Mouse (Mus musculus) cerebellum, adult 18-20 months (tissue): ENCODE measurements around the gene Tfb2m.

Source experiments
- DNase-seq, 2 experiments: peaks; one replicate each; pipeline ENCODE4 v3.0.0; 2021

The Tfb2m gene

DNA sequence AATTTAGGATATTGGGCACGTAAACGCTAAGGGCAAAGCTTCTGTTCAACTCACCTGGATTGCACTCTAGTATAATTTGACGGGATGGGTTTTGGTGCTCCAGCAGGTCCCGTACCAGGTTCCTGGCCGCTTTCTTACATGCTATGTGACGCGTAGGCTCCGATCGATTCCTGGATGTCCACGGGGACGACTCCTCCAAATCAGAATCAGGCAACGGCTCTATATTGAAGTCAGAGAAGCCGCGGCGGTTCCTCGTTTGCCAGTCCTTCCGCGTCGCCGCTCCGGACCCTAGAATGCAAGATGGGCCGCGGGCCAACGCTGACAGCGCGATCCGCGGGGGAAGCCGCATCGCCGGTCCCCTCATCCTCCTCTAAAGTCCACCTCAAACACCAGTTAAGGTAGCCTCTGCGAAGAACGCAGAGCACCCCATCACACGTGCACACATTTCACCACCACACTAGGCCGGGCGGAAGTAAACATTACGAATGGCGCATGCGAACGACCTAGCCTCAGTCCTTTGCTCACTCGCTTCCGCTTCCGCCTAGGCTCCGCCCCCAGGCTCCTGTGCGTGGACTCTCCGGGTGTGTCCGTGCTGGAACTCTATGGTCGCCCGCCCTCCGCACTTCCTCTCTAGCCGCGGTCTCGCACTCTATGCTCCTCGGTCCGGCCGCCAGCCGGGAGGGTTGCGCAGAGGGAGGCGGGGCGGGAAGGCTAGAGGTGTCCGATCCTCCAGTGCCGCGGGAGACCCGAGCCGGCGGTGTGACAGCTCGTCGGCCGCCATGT is at the start of gene Tfb2m, which contains the start of gene Cnst:
Gene Tfb2m, minus strand, starts transcription at position 500 of the 783 bp plus-strand sequence.
Gene Cnst, plus strand, starts transcription at position 603 of the 783 bp plus-strand sequence.
- peak; percentile 99 for DNase-seq

DNA sequence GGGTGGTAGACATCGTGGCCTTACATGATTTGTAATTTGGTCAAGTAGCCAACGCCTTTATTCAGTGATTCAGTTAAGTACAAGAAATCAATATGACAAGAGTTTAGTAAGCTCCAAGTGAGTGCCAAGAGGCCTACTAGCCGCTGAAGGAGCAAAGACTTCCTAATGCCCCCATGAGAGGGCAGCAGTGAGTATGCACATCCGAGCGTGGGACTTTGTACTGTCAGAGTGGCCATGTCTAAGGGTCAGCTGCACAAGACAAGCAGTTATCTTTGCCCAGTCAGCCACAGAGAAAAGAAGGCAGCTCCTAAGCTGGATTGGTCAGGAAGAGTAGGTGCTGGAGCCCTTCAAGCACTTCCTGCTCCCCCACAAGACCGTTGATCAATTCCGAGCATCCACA is 46.9 kb upstream of the Tfb2m start:
- peak in 1 of 2 experiments; percentile 41 for DNase-seq

- no peak for DNase-seq
These were observed 46.1 kb upstream of the Tfb2m start for GRCm38 (mm10) chr1:179592143-179592542.

DNA sequence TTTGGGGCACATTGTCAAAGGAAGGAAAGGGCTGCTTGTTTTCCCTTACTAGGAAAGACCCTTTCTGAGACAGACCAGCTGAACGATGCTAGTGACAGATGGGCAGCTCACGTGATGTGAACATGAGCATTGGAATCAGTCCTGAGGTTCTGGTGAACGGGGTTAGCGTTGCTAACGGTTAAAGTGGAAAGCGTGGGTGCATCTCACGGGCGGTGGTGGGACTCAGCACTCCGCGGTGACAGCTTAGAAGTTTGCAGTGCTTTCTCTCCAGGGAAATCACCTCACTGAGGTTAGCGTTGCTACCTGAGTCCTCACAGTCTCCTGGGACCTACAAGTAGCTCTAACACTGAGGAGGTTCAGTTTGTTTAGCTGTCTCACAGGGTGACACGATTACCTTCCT is 45.6 kb upstream of the Tfb2m start:
- peak; percentile 65 for DNase-seq

GRCm38 (mm10) chr1:179588230-179588629 is 42.2 kb upstream of the Tfb2m start:
- peak; percentile 76 to 87 for DNase-seq

DNA sequence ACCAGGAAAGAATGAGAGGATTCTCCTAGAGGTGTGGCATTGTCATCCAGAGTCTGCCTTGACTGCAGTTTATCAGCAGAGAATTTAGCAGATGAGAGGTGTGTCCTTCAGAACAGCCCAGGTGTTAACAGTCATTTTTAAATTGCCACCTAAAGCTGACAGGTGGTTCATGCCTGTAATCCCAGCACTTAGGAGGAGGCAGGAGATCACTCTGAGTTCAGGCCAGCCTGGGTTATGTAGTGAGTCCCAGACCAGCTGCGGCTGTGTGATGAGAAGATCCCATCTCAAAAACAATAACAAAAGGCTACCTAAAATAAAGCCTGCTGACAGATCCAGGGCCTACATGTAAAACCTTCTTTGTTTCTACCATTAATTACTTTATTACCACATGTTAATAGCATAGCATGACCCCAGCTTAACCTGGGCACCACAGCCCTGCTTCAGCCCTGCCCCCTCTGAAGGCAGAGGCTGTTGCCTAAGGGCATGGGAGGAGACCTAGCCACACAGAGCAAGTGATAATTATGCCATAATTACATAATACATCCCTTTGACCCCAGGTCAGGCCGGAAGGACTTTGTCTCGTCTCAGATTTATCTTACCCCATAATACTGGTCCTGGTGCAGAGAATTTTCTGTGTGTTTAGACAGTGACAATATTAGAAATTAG is 40.5 kb upstream of the Tfb2m start:
- DNase-seq: no peak

- DNase-seq: no peak
These were observed 39.6 kb upstream of the Tfb2m start for GRCm38 (mm10) chr1:179585646-179586045.

- no peak for DNase-seq
These were observed 38.2 kb upstream of the Tfb2m start for GRCm38 (mm10) chr1:179584220-179584619.

DNA sequence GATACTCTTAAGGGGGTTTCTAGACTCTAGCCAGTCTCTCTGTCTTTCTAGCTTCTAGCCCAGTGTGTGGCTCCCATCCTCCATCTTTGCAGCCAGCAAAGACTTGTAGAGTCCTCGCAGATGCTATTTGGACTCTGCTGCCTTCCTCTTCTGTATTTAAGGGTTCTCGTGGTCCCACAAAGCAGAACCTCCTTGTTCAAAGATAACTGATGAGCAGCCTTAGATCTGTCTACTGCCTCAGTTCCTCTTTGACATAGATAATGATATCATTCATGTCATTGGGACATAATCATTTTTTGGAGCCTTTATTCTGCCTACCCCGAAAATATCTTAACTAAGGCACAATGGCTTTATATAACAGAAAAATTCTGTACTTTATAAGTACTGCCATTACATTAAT is 37.0 kb upstream of the Tfb2m start:
- no peak for DNase-seq

DNA sequence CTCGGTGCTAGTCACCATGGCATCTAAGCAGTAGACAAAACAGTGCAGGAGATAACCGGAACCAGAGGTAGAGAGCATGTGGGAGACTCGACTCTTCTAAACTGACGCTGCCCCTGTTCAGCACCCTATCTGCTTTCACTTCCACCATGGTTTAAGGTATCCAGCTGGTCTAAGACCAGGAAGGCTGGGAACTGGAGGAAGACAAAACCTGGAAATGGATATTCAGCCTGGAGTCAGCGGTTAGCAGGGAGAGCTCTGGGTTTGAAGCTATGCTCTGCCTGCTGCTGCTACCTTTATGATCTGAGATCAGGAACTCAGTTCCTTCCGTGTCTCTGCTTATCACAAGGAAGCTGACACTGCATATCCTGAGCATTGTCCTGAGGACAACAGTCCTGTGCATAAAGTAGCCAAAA is 36.0 kb upstream of the Tfb2m start:
- no peak for DNase-seq

DNA sequence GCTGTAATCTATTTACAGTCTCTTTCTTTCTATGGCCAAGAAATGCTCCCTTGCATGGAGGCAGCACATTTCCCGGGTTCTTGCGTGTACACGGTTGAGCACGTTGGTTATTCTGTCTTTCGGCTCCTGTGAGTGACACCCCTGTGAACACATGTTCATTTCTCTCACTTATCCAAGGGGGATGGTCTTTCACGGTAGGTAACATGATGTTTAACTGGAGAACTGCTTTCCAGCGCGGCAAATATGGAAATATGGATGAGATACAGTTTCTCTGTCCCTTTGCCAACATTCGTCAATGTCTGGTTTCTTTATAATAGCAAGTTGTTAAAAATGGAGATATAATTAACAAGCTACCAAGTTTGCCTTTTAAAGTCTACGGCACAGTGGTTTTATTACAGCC is 35.4 kb upstream of the Tfb2m start:
- DNase-seq: no peak

- DNase-seq: no peak
These were observed 34.1 kb upstream of the Tfb2m start for GRCm38 (mm10) chr1:179580200-179580599.

- DNase-seq: no peak
These were observed 32.6 kb upstream of the Tfb2m start for GRCm38 (mm10) chr1:179578625-179579024.

DNA sequence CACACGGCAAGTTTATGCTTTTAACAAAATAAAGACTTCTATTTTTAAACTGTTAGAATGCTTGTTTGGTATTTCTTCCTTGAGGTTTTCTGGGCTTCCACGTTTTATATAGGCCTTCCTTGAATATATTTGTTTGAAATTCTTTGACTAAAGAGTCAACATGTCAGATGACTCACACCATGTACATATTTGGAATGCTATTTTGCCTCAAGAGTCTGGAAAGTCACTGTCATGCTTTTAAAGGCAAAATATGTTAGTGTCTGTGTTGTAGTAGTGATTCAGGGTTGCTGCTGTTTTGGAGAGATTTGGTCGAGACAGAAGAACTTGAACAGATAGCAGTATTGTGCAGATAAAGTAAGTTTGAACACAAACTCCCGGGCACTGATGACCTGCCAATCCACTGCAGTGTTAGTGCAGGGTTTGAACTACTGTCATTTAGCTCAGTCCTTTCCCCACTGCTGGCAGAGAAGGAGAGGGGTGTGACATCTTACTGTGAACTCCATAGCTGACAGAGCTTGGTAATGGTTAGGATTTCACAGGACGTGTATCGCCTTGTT is 27.7 kb upstream of the Tfb2m start:
- no peak for DNase-seq

GRCm38 (mm10) chr1:179571686-179572085 is 25.6 kb upstream of the Tfb2m start:
- DNase-seq: no peak

DNA sequence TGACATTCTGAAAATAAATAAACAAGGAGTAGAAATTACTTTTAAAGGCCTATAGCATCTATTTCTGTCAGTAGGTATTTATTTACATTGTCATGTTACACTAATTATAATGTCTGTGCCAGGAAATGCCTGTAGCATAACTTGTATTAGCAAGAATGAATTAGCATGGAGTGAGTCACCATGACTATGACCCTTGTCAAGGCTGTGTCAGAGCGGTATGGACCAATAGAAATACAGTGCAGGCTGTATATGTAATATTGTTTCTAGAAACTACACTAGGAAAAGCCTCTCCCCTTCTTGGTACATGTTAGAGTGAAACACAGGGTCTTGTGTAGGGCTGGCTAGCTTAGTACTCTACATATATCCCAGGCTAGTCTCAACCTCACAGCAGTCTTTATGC is 24.4 kb upstream of the Tfb2m start:
- no peak for DNase-seq

- no peak for DNase-seq
These were observed 22.8 kb upstream of the Tfb2m start for GRCm38 (mm10) chr1:179568690-179569398.

DNA sequence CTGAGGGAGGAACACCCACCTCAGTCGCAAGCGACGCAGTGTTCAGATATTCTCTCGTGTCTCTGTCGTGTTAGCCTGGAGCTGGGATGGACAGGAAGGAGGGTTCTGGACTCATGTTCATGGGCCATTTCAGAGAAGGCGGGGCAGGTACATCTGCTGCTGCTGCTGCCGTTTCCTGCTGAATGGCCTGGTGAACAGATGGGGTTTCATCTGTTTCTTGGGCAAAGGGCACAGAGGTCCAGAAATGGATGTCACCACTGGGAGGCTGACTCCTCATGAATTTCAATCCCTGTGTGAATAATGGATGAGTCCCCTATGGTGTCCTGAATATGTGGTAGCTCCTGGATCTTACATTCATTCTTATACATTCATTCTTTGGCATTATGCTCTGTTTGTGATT is 21.5 kb upstream of the Tfb2m start:
- DNase-seq: no peak

- DNase-seq: no peak
These were observed 17.9 kb upstream of the Tfb2m start for GRCm38 (mm10) chr1:179563926-179564325.

GRCm38 (mm10) chr1:179563211-179563610 is 17.1 kb upstream of the Tfb2m start:
- no peak for DNase-seq

DNA sequence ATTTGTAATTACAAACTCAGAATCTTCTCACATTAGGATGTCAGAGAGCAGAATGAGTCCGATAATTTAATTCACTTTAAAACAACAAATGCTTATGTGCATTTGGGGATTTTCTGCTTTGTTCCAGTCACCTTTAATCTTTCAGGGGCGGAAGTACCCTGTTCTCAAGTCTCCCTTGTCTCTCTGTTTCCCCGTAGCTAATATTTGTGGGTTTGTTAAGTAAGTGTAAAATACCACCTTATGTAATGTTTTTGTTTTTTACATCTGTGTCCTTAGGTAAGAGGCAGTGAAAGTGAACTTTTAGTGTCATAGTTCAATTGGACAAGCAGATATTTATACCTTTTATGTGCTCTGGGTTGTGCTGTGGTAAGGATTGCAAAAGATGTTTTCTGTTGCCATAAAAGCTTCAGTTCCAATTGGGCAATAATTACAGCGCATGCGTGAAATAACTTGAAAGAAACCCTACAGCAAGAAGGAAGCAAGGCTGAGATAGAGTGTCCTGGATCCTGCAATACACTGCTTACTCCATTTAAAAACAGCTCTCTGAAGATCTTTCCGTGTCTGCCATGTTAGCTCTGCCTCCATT is 14.9 kb upstream of the Tfb2m start:
- no peak for DNase-seq

DNA sequence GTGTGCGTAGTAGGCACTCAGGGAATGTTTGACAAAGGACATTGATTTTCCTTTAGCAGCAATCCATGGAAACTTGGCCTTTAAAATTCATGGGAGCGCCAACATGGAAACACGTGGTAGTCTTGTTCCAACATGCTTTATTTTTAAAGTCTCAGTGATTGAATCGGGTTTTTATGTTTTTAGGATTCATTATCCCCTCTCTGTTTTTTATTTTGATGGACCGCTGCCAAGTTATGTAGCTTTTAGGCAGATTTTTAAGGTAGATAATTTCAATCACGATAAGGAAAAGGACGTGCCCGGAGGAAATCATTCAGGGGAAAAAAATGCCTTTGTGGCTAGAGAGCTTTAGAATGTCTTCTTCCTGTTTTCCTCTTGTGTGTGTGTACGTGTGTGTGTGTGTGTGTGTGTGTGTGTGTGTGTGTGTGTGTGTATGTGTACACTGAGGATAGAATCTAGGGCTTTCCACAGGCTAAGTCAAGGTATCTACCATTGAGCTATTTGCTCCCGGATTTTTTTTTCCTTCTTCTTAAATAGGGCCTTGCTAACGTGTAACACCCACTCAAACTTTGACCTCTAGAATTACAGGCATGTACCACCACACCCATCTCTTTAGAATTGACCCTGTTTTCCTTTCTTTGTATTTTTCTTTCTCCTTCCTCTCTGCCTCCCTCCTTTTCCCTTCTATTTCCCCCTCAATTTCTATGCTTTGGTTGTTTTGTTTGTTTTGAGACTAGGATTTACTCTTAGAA is 13.6 kb upstream of the Tfb2m start:
- no peak for DNase-seq
